Mouse (Mus musculus): ENCODE data around the gene Anks3. TPM values are rescaled to one million over a fixed set of nuclear protein-coding genes. Genes with fewer than 3 reads are reported as not detected.

Gene Anks3
- polyA plus RNA-seq, 2 experiments, result 10.2 to 16.2 TPM

DNA sequence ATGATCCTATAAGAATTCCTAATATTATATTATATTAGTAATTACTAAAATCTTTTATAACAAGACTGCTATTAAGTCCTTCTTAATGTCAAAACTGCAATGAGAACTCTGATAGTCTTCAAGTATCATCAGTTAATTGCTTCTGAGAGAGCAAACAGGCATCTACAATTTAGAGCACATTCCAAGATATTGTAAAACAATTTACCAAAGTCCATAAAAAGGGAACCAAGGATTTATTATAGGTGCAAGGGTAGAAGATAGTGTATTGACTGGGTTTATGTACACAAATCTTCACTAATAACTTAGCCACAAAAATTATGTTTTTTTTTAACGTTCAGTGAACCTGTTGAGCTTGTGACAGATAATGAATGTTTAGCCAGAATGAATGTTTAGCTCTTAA is 35.0 kb upstream of the Anks3 start:
- Histone ChIP-seq H3K4me2 (ENCODE audit: low read depth) (no peak overlapping the region), H3K27me3 (ENCODE audit: control insufficient read depth, insufficient read depth, low read length) (no peaks in the 10 kb centered on the region), H3K4me3 (ENCODE audit: insufficient read depth in 1 of 2, low read depth in 2 of 2, low read length in 2 of 2) (no peak overlapping the region), H3K27ac (no peak overlapping the region), H3K9ac (replicated peaks) (no peak overlapping the region), H3K4me1 (replicated peaks; ENCODE audit: control insufficient read depth in 2 of 2, insufficient read depth in 2 of 2, low read length in 1 of 2) (peaks cover 0 to 3% of the 10 kb centered on the region in 2 experiments; a peak in 1 of 4 replicates), H3K9me3 (ENCODE audit: control insufficient read depth, low read length) (no peaks in the 10 kb centered on the region), H3K36me3 (replicated peaks; ENCODE audit: control insufficient read depth, insufficient read depth, low read depth) (no peaks in the 10 kb centered on the region)
- DNase-seq (ENCODE audit: low read depth in 3 of 3, low spot score in 3 of 3) (no peak), ATAC-seq (ENCODE audit: insufficient read depth) (no peak)
- WGBS (ENCODE audit: insufficient replicate concordance), result 57% methylated on average over 1 of the region's 1 CpGs
- TF ChIP-seq CTCF (IDR thresholded peaks at IDR 0.05; ENCODE audit: low read depth), result no peak

DNA sequence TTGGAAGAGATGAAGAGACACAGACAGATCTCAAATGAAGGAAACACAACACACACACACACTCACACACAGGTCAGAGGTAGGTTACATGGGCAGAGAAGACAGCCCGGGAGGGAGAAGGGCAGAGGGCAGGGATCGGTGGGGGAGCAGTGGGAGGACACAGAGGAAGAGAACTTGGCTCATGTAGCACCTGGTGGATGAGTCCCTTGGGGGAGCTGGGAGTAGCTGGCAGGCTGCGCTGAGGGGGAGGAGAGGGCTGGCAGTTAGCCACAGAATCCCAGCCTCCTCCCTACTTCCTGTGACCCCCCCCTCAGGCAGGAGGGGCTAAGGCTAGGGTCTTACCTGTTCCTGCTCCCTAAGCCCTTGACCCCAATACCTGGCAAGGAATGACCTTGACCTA is 33.5 kb upstream of the Anks3 start, which contains the start of gene Sept12:
Gene Sept12 (minus strand): TSS at position 300 of the 400 bp plus-strand sequence.
- no peaks in the 10 kb centered on the region for H3K9me3 ChIP-seq (ENCODE audit: control insufficient read depth, low read length)
- no peak within 1 kb of the TSS for H3K9ac ChIP-seq (replicated peaks)
- no peak for ATAC-seq (ENCODE audit: insufficient read depth)
- H3K4me2 ChIP-seq (ENCODE audit: low read depth), result no peak within 1 kb of the TSS
- TF ChIP-seq EP300 (IDR thresholded peaks at IDR 0.05; ENCODE audit: low read depth) (no peak), CTCF (IDR thresholded peaks at IDR 0.05; ENCODE audit: low read depth) (no peak)
- peaks cover 0 to 3% of the 10 kb centered on the region in 2 experiments; a peak in 1 of 4 replicates for H3K4me1 ChIP-seq (replicated peaks; ENCODE audit: control insufficient read depth in 2 of 2, insufficient read depth in 2 of 2, low read length in 1 of 2)
- WGBS (ENCODE audit: insufficient replicate concordance), result 52% methylated on average over 3 of the region's 3 CpGs
- no peak for DNase-seq (ENCODE audit: low read depth in 3 of 3, low spot score in 3 of 3)
- no peak within 1 kb of the TSS for H3K27ac ChIP-seq
- H3K4me3 ChIP-seq (ENCODE audit: insufficient read depth in 1 of 2, low read depth in 2 of 2, low read length in 2 of 2), result no peak within 1 kb of the TSS
- H3K36me3 ChIP-seq (replicated peaks; ENCODE audit: control insufficient read depth, insufficient read depth, low read depth), result no peaks in the 10 kb centered on the region
- no peaks in the 10 kb centered on the region for H3K27me3 ChIP-seq (ENCODE audit: control insufficient read depth, insufficient read depth, low read length)

DNA sequence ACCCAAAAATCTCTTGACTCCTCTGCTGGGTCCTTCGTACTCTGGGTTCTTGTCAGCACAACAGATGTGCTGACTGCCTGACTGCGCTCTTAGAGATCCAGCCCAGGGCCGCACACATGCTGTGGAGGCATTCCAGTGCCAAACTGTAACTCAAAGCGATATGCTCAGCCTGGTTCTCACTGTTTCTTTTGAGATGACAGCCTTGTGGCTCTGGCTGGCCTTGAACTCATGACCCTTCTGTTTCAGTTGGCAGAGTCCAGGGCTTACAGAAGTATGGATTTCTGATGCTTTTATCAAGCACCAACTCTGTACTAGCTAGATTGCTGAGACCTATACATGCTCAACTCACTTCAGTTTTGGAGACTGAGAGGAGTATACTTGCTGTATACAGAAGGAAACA is 29.3 kb upstream of the Anks3 start:
- H3K27me3 ChIP-seq (ENCODE audit: control insufficient read depth, insufficient read depth, low read length), result no peaks in the 10 kb centered on the region
- no peaks in the 10 kb centered on the region for H3K36me3 ChIP-seq (replicated peaks; ENCODE audit: control insufficient read depth, insufficient read depth, low read depth)
- ATAC-seq (ENCODE audit: insufficient read depth), result no peak
- 49% methylated on average over 4 of the region's 4 CpGs for whole genome bisulfite sequencing (ENCODE audit: insufficient replicate concordance)
- H3K4me2 ChIP-seq (ENCODE audit: low read depth), result no peak overlapping the region
- peaks cover 0 to 3% of the 10 kb centered on the region in 2 experiments; a peak in 1 of 4 replicates for H3K4me1 ChIP-seq (replicated peaks; ENCODE audit: control insufficient read depth in 2 of 2, insufficient read depth in 2 of 2, low read length in 1 of 2)
- DNase-seq (ENCODE audit: low read depth in 3 of 3, low spot score in 3 of 3), result no peak
- H3K4me3 ChIP-seq (ENCODE audit: insufficient read depth in 1 of 2, low read depth in 2 of 2, low read length in 2 of 2), result no peak overlapping the region
- no peaks in the 10 kb centered on the region for H3K9me3 ChIP-seq (ENCODE audit: control insufficient read depth, low read length)
- no peak overlapping the region for H3K9ac ChIP-seq (replicated peaks)
- TF ChIP-seq EP300 (IDR thresholded peaks at IDR 0.05; ENCODE audit: low read depth) (no peak), CTCF (IDR thresholded peaks at IDR 0.05; ENCODE audit: low read depth) (no peak)
- H3K27ac ChIP-seq, result no peak overlapping the region

DNA sequence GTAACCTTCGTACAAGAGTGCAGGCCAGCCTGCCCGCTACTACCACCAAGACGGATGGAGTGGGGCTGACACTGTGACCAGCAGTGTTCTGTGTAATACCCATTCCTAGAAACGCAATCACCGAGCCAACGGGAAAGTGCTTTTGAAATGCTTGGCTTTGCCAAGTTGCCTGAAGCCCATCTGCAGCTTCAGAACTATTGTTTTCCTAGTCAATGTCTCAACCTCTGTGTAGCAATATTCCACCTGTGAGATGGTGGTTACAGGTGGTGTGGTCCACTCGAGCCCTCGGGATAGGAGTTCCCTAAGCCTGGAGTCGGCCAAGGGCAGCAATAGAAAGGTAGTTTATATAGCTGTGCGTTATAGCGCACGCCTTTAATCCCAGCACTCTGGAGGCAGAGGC is 20.7 kb upstream of the Anks3 start:
- Histone ChIP-seq H3K27me3 (ENCODE audit: control insufficient read depth, insufficient read depth, low read length) (no peaks in the 10 kb centered on the region), H3K9me3 (ENCODE audit: control insufficient read depth, low read length) (no peaks in the 10 kb centered on the region), H3K27ac (no peak overlapping the region), H3K4me1 (replicated peaks; ENCODE audit: control insufficient read depth in 2 of 2, insufficient read depth in 2 of 2, low read length in 1 of 2) (no peaks in the 10 kb centered on the region), H3K9ac (replicated peaks) (no peak overlapping the region), H3K4me3 (ENCODE audit: insufficient read depth in 1 of 2, low read depth in 2 of 2, low read length in 2 of 2) (no peak overlapping the region), H3K4me2 (ENCODE audit: low read depth) (no peak overlapping the region), H3K36me3 (replicated peaks; ENCODE audit: control insufficient read depth, insufficient read depth, low read depth) (no peaks in the 10 kb centered on the region)
- no peak for TF ChIP-seq CTCF (IDR thresholded peaks at IDR 0.05; ENCODE audit: low read depth)
- no peak for TF ChIP-seq EP300 (IDR thresholded peaks at IDR 0.05; ENCODE audit: low read depth)
- WGBS (ENCODE audit: insufficient replicate concordance), result 80% methylated on average over 12 of the region's 12 CpGs
- ATAC-seq (ENCODE audit: insufficient read depth) (no peak), DNase-seq (ENCODE audit: low read depth in 3 of 3, low spot score in 3 of 3) (no peak)

DNA sequence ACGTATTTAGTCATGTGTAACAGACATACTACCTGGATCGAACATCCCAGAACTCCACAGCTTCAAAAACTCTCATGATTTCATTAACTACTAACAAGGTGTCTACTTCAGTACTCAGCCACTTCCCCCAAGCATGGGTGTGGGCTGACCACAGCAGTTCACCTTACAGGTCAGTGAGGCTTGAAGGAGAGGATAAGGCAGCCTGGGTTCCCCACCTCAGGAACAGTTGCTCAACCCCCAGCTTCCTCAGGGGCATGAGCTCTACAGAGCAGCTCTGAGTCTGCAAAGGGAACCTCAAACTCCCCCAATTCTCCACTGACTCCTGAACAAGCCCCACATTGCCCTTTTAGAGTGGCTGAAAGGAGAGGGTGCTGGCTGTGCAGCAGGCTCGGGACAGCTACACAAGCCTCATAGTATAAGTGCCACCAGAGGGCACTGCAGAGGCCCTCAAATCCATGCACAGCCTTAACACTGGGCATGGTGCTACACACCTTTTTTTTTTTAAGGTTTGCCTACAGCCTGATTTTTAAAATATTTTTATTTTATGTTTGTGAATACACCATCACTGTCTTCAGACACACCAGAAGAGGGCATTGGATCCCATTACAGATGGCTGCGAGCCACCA is 15.9 kb upstream of the Anks3 start:
- H3K27ac ChIP-seq, result no peak overlapping the region
- H3K27me3 ChIP-seq (ENCODE audit: control insufficient read depth, insufficient read depth, low read length), result no peaks in the 10 kb centered on the region
- ATAC-seq (ENCODE audit: insufficient read depth) (no peak), DNase-seq (ENCODE audit: low read depth in 3 of 3, low spot score in 3 of 3) (no peak)
- TF ChIP-seq CTCF (IDR thresholded peaks at IDR 0.05; ENCODE audit: low read depth) (peak; percentile 77), EP300 (IDR thresholded peaks at IDR 0.05; ENCODE audit: low read depth) (no peak)
- no peak overlapping the region for H3K9ac ChIP-seq (replicated peaks)
- no peaks in the 10 kb centered on the region for H3K9me3 ChIP-seq (ENCODE audit: control insufficient read depth, low read length)
- no peak overlapping the region for H3K4me2 ChIP-seq (ENCODE audit: low read depth)
- H3K4me1 ChIP-seq (replicated peaks; ENCODE audit: control insufficient read depth in 2 of 2, insufficient read depth in 2 of 2, low read length in 1 of 2), result peaks cover 0 to 4% of the 10 kb centered on the region in 2 experiments; a peak in 1 of 4 replicates
- H3K36me3 ChIP-seq (replicated peaks; ENCODE audit: control insufficient read depth, insufficient read depth, low read depth), result no peaks in the 10 kb centered on the region
- WGBS (ENCODE audit: insufficient replicate concordance), result 54% methylated on average over 4 of the region's 4 CpGs
- H3K4me3 ChIP-seq (ENCODE audit: insufficient read depth in 1 of 2, low read depth in 2 of 2, low read length in 2 of 2), result no peak overlapping the region
